Mouse (Mus musculus): ENCODE data around the gene Picalm.
"Not testable (repeated sequence)": the region's sequence is repeated elsewhere in the genome, so short reads cannot be mapped to it uniquely, and the experiment has no call there.

Gene Picalm

GRCm38 (mm10) chr7:90210947-90211346 is 80.9 kb downstream of the Picalm start:
- no peak for DNase-seq (ENCODE audit: low spot score)

GRCm38 (mm10) chr7:90216511-90216910 is 86.5 kb downstream of the Picalm start:
- DNase-seq (ENCODE audit: low spot score), result no peak

- no peak for DNase-seq (ENCODE audit: low spot score)
Measured at GRCm38 (mm10) chr7:90218122-90218521, 88.1 kb downstream of the Picalm start.

- DNase-seq (ENCODE audit: low spot score), result no peak
Measured at GRCm38 (mm10) chr7:90221487-90221886, 91.5 kb downstream of the Picalm start.

GRCm38 (mm10) chr7:90228075-90228474 is 98.1 kb downstream of the Picalm start:
- no peak for DNase-seq (ENCODE audit: low spot score)

- DNase-seq (ENCODE audit: low spot score), result not testable (repeated sequence)
Measured at GRCm38 (mm10) chr7:90228884-90229283, 98.9 kb downstream of the Picalm start.

- DNase-seq (ENCODE audit: low spot score), result no peak
Measured at GRCm38 (mm10) chr7:90231431-90231830, 101.4 kb downstream of the Picalm start.

- DNase-seq (ENCODE audit: low spot score), result no peak
Measured at GRCm38 (mm10) chr7:90233921-90234320, 103.9 kb downstream of the Picalm start.

- no peak for DNase-seq (ENCODE audit: low spot score)
Measured at GRCm38 (mm10) chr7:90236289-90236905, 106.4 kb downstream of the Picalm start.

- DNase-seq (ENCODE audit: low spot score), result no peak
Measured at GRCm38 (mm10) chr7:90243151-90243550, 113.1 kb downstream of the Picalm start.

- DNase-seq (ENCODE audit: low spot score), result no peak
Measured at GRCm38 (mm10) chr7:90243643-90244042, 113.6 kb downstream of the Picalm start.

- no peak for DNase-seq (ENCODE audit: low spot score)
Measured at GRCm38 (mm10) chr7:90252946-90253345, 122.9 kb downstream of the Picalm start.

- DNase-seq (ENCODE audit: low spot score), result no peak
Measured at GRCm38 (mm10) chr7:90258701-90259100, 128.7 kb downstream of the Picalm start.

GRCm38 (mm10) chr7:90259899-90260298 is 129.9 kb downstream of the Picalm start:
- DNase-seq (ENCODE audit: low spot score), result no peak

- DNase-seq (ENCODE audit: low spot score), result no peak
Measured at GRCm38 (mm10) chr7:90261902-90262599, 132.0 kb downstream of the Picalm start.

All from ovary, postnatal 10 days (tissue).